Mouse (Mus musculus): ENCODE data around the gene E2f8. TPM values are rescaled to one million over a fixed set of nuclear protein-coding genes. Genes with fewer than 3 reads are reported as not detected.

The E2f8 gene
- polyA plus RNA-seq, 1 experiment from 2014 or later = 5.0 TPM

GRCm38 (mm10) chr7:48846755-48847154 lies 34.6 kb downstream of the E2f8 start:
- no peak for ATAC-seq

GRCm38 (mm10) chr7:48845213-48845973 lies 36.0 kb downstream of the E2f8 start:
- no peak for ATAC-seq
- Histone ChIP-seq H3K4me3 (replicated peaks) (no peak overlapping the region), H3K4me1 (replicated peaks) (peaks cover 7% of the 10 kb centered on the region), H3K36me3 (no peaks in the 10 kb centered on the region), H3K9ac (replicated peaks) (no peak overlapping the region), H3K4me2 (replicated peaks) (no peak overlapping the region), H3K27ac (no peak overlapping the region), H3K27me3 (peaks cover 66% of the 10 kb centered on the region), H3K9me3 (no peaks in the 10 kb centered on the region)
- WGBS = 91% methylated on average over 12 of the region's 12 CpGs

More at GRCm38 (mm10) chr7:48846755-48847154, 34.6 kb downstream of the E2f8 start:
- Histone ChIP-seq H3K4me2 (replicated peaks) (no peak overlapping the region), H3K36me3 (no peaks in the 10 kb centered on the region), H3K9ac (replicated peaks) (no peak overlapping the region), H3K27ac (no peak overlapping the region), H3K4me3 (replicated peaks) (no peak overlapping the region), H3K27me3 (peaks cover 58% of the 10 kb centered on the region), H3K9me3 (no peaks in the 10 kb centered on the region), H3K4me1 (replicated peaks) (peaks cover 10% of the 10 kb centered on the region)
- 44% methylated on average over 6 of the region's 6 CpGs for WGBS

GRCm38 (mm10) chr7:48843541-48843940 lies 37.9 kb downstream of the E2f8 start:
- Histone ChIP-seq H3K9ac (replicated peaks) (no peak overlapping the region), H3K27me3 (peaks cover 84% of the 10 kb centered on the region), H3K4me3 (replicated peaks) (no peak overlapping the region), H3K9me3 (no peaks in the 10 kb centered on the region), H3K4me1 (replicated peaks) (peaks cover 7% of the 10 kb centered on the region), H3K36me3 (no peaks in the 10 kb centered on the region), H3K27ac (no peak overlapping the region), H3K4me2 (replicated peaks) (no peak overlapping the region)
- WGBS = 88% methylated on average over 5 of the region's 5 CpGs
- no peak for ATAC-seq

- Histone ChIP-seq H3K4me1 (replicated peaks) (no peaks in the 10 kb centered on the region), H3K27me3 (peaks cover 81% of the 10 kb centered on the region), H3K4me2 (replicated peaks) (no peak overlapping the region), H3K4me3 (replicated peaks) (no peak overlapping the region), H3K27ac (no peak overlapping the region), H3K9me3 (no peaks in the 10 kb centered on the region), H3K36me3 (no peaks in the 10 kb centered on the region), H3K9ac (replicated peaks) (no peak overlapping the region)
- 78% methylated on average over 3 of the region's 3 CpGs for WGBS
- ATAC-seq = no peak
Measured at GRCm38 (mm10) chr7:48842353-48842752, 39.0 kb downstream of the E2f8 start.

GRCm38 (mm10) chr7:48841538-48841937 lies 39.9 kb downstream of the E2f8 start:
- H3K27me3 ChIP-seq = peaks cover 81% of the 10 kb centered on the region

GRCm38 (mm10) chr7:48840545-48840944 lies 40.9 kb downstream of the E2f8 start:
- Histone ChIP-seq H3K27me3 (peaks cover 82% of the 10 kb centered on the region), H3K4me2 (replicated peaks) (no peak overlapping the region)
- 83% methylated on average over 2 of the region's 2 CpGs for WGBS

More at GRCm38 (mm10) chr7:48841538-48841937, 39.9 kb downstream of the E2f8 start:
- ATAC-seq = no peak
- Histone ChIP-seq H3K4me3 (replicated peaks) (no peak overlapping the region), H3K9me3 (no peaks in the 10 kb centered on the region), H3K9ac (replicated peaks) (no peak overlapping the region), H3K27ac (no peak overlapping the region), H3K36me3 (no peaks in the 10 kb centered on the region), H3K4me2 (replicated peaks) (no peak overlapping the region), H3K4me1 (replicated peaks) (no peaks in the 10 kb centered on the region)
- 89% methylated on average over 4 of the region's 4 CpGs for WGBS

GRCm38 (mm10) chr7:48838434-48838833 lies 43.0 kb downstream of the E2f8 start:
- ATAC-seq = no peak
- no peak overlapping the region for H3K4me2 ChIP-seq (replicated peaks)
- no peaks in the 10 kb centered on the region for H3K9me3 ChIP-seq
- H3K9ac ChIP-seq (replicated peaks) = no peak overlapping the region
- H3K4me1 ChIP-seq (replicated peaks) = peaks cover 15% of the 10 kb centered on the region
- H3K27ac ChIP-seq = no peak overlapping the region
- H3K27me3 ChIP-seq = peaks cover 72% of the 10 kb centered on the region
- no peaks in the 10 kb centered on the region for H3K36me3 ChIP-seq
- no peak overlapping the region for H3K4me3 ChIP-seq (replicated peaks)
- WGBS = 57% methylated on average over 2 of the region's 2 CpGs

More at GRCm38 (mm10) chr7:48840545-48840944, 40.9 kb downstream of the E2f8 start:
- H3K9ac ChIP-seq (replicated peaks) = no peak overlapping the region
- no peak overlapping the region for H3K27ac ChIP-seq
- no peak overlapping the region for H3K4me3 ChIP-seq (replicated peaks)
- no peaks in the 10 kb centered on the region for H3K36me3 ChIP-seq
- no peaks in the 10 kb centered on the region for H3K9me3 ChIP-seq
- peaks cover 2% of the 10 kb centered on the region for H3K4me1 ChIP-seq (replicated peaks)
- no peak for ATAC-seq

GRCm38 (mm10) chr7:48836949-48837348 lies 44.4 kb downstream of the E2f8 start:
- Histone ChIP-seq H3K4me3 (replicated peaks) (no peak overlapping the region), H3K9ac (replicated peaks) (no peak overlapping the region), H3K4me2 (replicated peaks) (no peak overlapping the region), H3K9me3 (no peaks in the 10 kb centered on the region), H3K4me1 (replicated peaks) (peaks cover 15% of the 10 kb centered on the region), H3K27ac (no peak overlapping the region), H3K36me3 (no peaks in the 10 kb centered on the region), H3K27me3 (peaks cover 76% of the 10 kb centered on the region)
- 89% methylated on average over 6 of the region's 6 CpGs for WGBS
- ATAC-seq = no peak

- Histone ChIP-seq H3K4me2 (replicated peaks) (no peak overlapping the region), H3K27ac (no peak overlapping the region), H3K9ac (replicated peaks) (no peak overlapping the region), H3K27me3 (peaks cover 83% of the 10 kb centered on the region), H3K36me3 (no peaks in the 10 kb centered on the region), H3K4me1 (replicated peaks) (peaks cover 15% of the 10 kb centered on the region), H3K4me3 (replicated peaks) (no peak overlapping the region), H3K9me3 (no peaks in the 10 kb centered on the region)
- ATAC-seq = peak; percentile 65
- WGBS = 33% methylated on average over 12 of the region's 12 CpGs
Measured at GRCm38 (mm10) chr7:48834989-48835626, 46.3 kb downstream of the E2f8 start.

- H3K4me3 ChIP-seq (replicated peaks) = no peak overlapping the region
- H3K4me2 ChIP-seq (replicated peaks) = no peak overlapping the region
- H3K4me1 ChIP-seq (replicated peaks) = peaks cover 15% of the 10 kb centered on the region
- no peak overlapping the region for H3K9ac ChIP-seq (replicated peaks)
- no peaks in the 10 kb centered on the region for H3K9me3 ChIP-seq
- H3K36me3 ChIP-seq = no peaks in the 10 kb centered on the region
- WGBS = 45% methylated on average over 4 of the region's 4 CpGs
- no peak overlapping the region for H3K27ac ChIP-seq
- no peak for ATAC-seq
- peaks cover 80% of the 10 kb centered on the region for H3K27me3 ChIP-seq
Measured at GRCm38 (mm10) chr7:48834371-48834970, 46.9 kb downstream of the E2f8 start.

GRCm38 (mm10) chr7:48832735-48833134 lies 48.7 kb downstream of the E2f8 start:
- 79% methylated on average over 1 of the region's 1 CpGs for WGBS
- Histone ChIP-seq H3K27ac (no peak overlapping the region), H3K4me3 (replicated peaks) (no peak overlapping the region), H3K4me1 (replicated peaks) (peaks cover 15% of the 10 kb centered on the region), H3K9me3 (no peaks in the 10 kb centered on the region), H3K4me2 (replicated peaks) (no peak overlapping the region), H3K27me3 (peaks cover 76% of the 10 kb centered on the region), H3K9ac (replicated peaks) (no peak overlapping the region), H3K36me3 (peaks cover 5% of the 10 kb centered on the region)
- ATAC-seq = no peak

- H3K27me3 ChIP-seq = peaks cover 56% of the 10 kb centered on the region
- H3K4me3 ChIP-seq (replicated peaks) = no peak overlapping the region
- peaks cover 26% of the 10 kb centered on the region for H3K36me3 ChIP-seq
- peaks cover 12% of the 10 kb centered on the region for H3K4me1 ChIP-seq (replicated peaks)
- no peak overlapping the region for H3K4me2 ChIP-seq (replicated peaks)
- H3K27ac ChIP-seq = no peak overlapping the region
- 65% methylated on average over 2 of the region's 2 CpGs for WGBS
- no peak for ATAC-seq
- no peak overlapping the region for H3K9ac ChIP-seq (replicated peaks)
- no peaks in the 10 kb centered on the region for H3K9me3 ChIP-seq
Measured at GRCm38 (mm10) chr7:48830395-48830794, 51.0 kb downstream of the E2f8 start.

All from midbrain, embryonic 13.5 days (tissue).